Mouse (Mus musculus) stomach, postnatal 0 days (tissue): ENCODE data around the gene Calhm6.

Experiments used
- CTCF ChIP-seq: IDR thresholded peaks from 2 replicates; pipeline ENCODE4 v1.5.1; 2016; ENCODE audit warnings: antibody characterized with exemption, low read depth, mild to moderate bottlenecking, moderate library complexity
- EP300 ChIP-seq: optimal IDR thresholded peaks from 2 replicates; pipeline ENCODE3; 2016; ENCODE audit warnings: antibody characterized with exemption

DNA sequence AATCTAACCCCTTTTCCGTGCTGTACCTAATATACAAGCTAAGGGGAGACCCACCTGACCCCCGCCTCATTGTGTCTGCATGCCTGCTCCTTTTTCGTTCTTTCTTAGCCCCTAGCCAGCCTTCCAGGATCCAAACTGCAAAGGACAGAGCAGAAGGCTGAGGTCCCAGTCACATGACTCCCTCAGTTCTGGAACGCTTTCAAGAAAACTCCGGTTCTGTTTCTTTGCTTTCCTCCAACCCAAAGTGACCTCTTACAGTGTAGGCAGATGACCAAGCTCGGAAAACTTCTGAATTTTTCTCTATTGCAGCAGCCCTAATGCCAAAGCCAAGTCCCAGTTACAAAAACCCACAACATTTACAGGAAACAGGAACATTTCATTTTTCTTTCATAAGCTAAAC lies 607 bp upstream of the Calhm6 start:
- no peak for TF ChIP-seq CTCF
- TF ChIP-seq EP300 = no peak
